Mouse (Mus musculus) kidney, embryonic 14.5 days (tissue): ENCODE results near the gene F11. TPM values are rescaled to one million over a fixed set of nuclear protein-coding genes. Genes with fewer than 3 reads are reported as not detected.

ENCODE experiments used
- ATAC-seq: fragments of 200-750 bp; cut with Nextera tagmentation; 2 replicates; pipeline ENCODE4 v1.8.0; 2017; ENCODE audit warnings: moderate number of reproducible peaks, mild to moderate bottlenecking, moderate TSS enrichment, moderate library complexity; ENCODE audit not compliant: low FRiP score, low TSS enrichment
- H3K27ac ChIP-seq: fragments of 300-500 bp; sonication (generic); 2 replicates; pipeline ENCODE4 v1.5.1; 2014; ENCODE audit warnings: low read depth, mild to moderate bottlenecking, low read length, moderate library complexity, mixed read lengths
- H3K27me3 ChIP-seq: fragments of 300-500 bp; sonication (generic); 2 replicates; pipeline ENCODE4 v1.6.1; 2014; ENCODE audit warnings: mild to moderate bottlenecking, low read length; ENCODE audit not compliant: control insufficient read depth, insufficient read depth
- H3K36me3 ChIP-seq: fragments of 300-500 bp; sonication (generic); 2 replicates; pipeline ENCODE4 v1.6.1; 2014; ENCODE audit warnings: low read length, mixed read lengths; ENCODE audit not compliant: control insufficient read depth, insufficient read depth
- H3K4me1 ChIP-seq: fragments of 300-500 bp; sonication (generic); 2 replicates; pipeline ENCODE4 v1.6.1; 2014; ENCODE audit warnings: low read length, mixed read lengths; ENCODE audit not compliant: control insufficient read depth, insufficient read depth
- H3K4me2 ChIP-seq: fragments of 300-500 bp; sonication (generic); replicated peaks from 2 replicates; pipeline ENCODE4 v1.6.1; 2014; ENCODE audit warnings: low read depth, mild to moderate bottlenecking, low read length
- H3K4me3 ChIP-seq: fragments of 300-500 bp; sonication (generic); 2 replicates; pipeline ENCODE4 v1.5.1; 2014; ENCODE audit warnings: mild to moderate bottlenecking, low read length
- H3K9ac ChIP-seq: fragments of 300-500 bp; sonication (generic); 2 replicates; pipeline ENCODE4 v1.6.1; 2014; ENCODE audit warnings: low read depth, mild to moderate bottlenecking, low read length, moderate library complexity
- H3K9me3 ChIP-seq: fragments of 300-500 bp; sonication (generic); 2 replicates; pipeline ENCODE4 v1.6.1; 2016; ENCODE audit warnings: low read length; ENCODE audit not compliant: control insufficient read depth
- whole genome bisulfite sequencing: fragments of 180-500 bp; shearing (Covaris S2); extraction: QIAGEN DNeasy Blood & Tissue Kit; methylation state at CpG from one replicate; pipeline ENCODE4 v1.1.7; 2014; 5-methylcytosine and 5-hydroxymethylcytosine counted together
- polyA plus RNA-seq: library from polyadenylated mRNA; unstranded; fragments of >200 nt; fragmentation: Nextera tagmentation; extraction: Ambion mirVana; gene quantifications from 2 replicates; pipeline ENCODE4 v1.2.1, GENCODE M21; 2014

F11 gene
- polyA plus RNA-seq, 1 experiment from 2014 or later, result not detected

DNA sequence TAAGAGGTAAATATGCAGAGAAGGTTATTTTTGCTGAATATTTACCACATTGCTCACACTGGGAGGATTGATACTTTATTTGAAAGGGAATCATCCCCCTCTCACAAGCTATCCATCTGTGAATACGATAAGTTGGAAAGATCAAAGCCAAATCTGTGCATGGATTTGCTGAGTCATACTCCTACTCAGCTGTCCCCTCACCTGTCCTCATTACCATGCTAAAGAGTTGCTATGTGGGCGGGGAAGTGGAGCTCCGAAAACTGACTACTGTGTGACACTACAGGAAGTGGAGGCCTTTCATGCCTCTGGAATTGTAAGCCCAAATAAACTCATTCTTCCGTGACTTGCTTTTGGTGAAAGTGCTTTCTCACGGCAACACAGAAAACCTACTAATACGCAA is 26.6 kb downstream of the F11 start:
- no peaks in the 10 kb centered on the region for H3K36me3 ChIP-seq
- 81% methylated on average over 6 of the region's 6 CpGs for WGBS
- no peaks in the 10 kb centered on the region for H3K27me3 ChIP-seq
- H3K4me1 ChIP-seq, result no peaks in the 10 kb centered on the region
- H3K4me3 ChIP-seq, result no peak overlapping the region
- no peak overlapping the region for H3K4me2 ChIP-seq
- H3K9ac ChIP-seq, result no peak overlapping the region
- no peak for ATAC-seq
- no peak overlapping the region for H3K27ac ChIP-seq
- no peaks in the 10 kb centered on the region for H3K9me3 ChIP-seq

DNA sequence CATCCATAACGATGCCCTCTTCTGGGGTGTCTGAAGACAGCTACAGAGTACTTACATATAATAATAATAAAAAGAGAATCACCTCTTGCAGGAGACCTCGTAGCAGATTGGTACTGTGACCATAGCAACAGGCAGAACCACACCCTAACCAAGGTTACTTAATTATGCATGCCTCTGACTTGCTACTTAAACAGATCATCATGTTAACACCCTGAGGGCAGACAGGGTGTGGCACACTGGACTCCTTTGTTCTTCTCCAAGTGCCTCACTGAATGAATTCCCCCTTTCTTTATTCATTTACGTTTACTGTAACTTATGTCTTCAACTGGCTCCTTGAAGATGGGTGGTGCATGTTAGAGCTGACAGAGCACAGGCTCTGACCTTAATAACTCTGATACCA is 28.6 kb downstream of the F11 start:
- Histone ChIP-seq H3K27me3 (no peaks in the 10 kb centered on the region), H3K4me2 (no peak overlapping the region), H3K4me1 (no peaks in the 10 kb centered on the region), H3K9me3 (no peaks in the 10 kb centered on the region), H3K9ac (no peak overlapping the region), H3K4me3 (no peak overlapping the region), H3K36me3 (no peaks in the 10 kb centered on the region), H3K27ac (no peak overlapping the region)
- no peak for ATAC-seq
- WGBS, result 68% methylated on average over 3 of the region's 3 CpGs

- no peaks in the 10 kb centered on the region for H3K36me3 ChIP-seq
- no peak overlapping the region for H3K27ac ChIP-seq
- no peaks in the 10 kb centered on the region for H3K27me3 ChIP-seq
- H3K9me3 ChIP-seq, result no peaks in the 10 kb centered on the region
- WGBS, result 46% methylated on average over 6 of the region's 6 CpGs
- no peak overlapping the region for H3K4me2 ChIP-seq
- no peak for ATAC-seq
- no peak overlapping the region for H3K9ac ChIP-seq
- no peaks in the 10 kb centered on the region for H3K4me1 ChIP-seq
- no peak overlapping the region for H3K4me3 ChIP-seq
Measured at GRCm38 (mm10) chr8:45202476-45202875, 59.4 kb downstream of the F11 start.

- ATAC-seq, result no peak
- Histone ChIP-seq H3K36me3 (no peaks in the 10 kb centered on the region), H3K4me1 (no peaks in the 10 kb centered on the region), H3K27me3 (no peaks in the 10 kb centered on the region), H3K4me3 (no peak overlapping the region), H3K27ac (no peak overlapping the region), H3K9ac (no peak overlapping the region), H3K4me2 (no peak overlapping the region), H3K9me3 (no peaks in the 10 kb centered on the region)
- 76% methylated on average over 5 of the region's 5 CpGs for WGBS
Measured at GRCm38 (mm10) chr8:45201605-45202004, 60.2 kb downstream of the F11 start.

GRCm38 (mm10) chr8:45197294-45197693 is 64.5 kb downstream of the F11 start:
- ATAC-seq, result no peak
- WGBS, result 86% methylated on average over 5 of the region's 5 CpGs
- H3K4me1 ChIP-seq, result no peaks in the 10 kb centered on the region
- H3K4me3 ChIP-seq, result no peak overlapping the region
- H3K27me3 ChIP-seq, result no peaks in the 10 kb centered on the region
- H3K36me3 ChIP-seq, result no peaks in the 10 kb centered on the region
- no peak overlapping the region for H3K4me2 ChIP-seq
- no peaks in the 10 kb centered on the region for H3K9me3 ChIP-seq
- H3K27ac ChIP-seq, result no peak overlapping the region
- H3K9ac ChIP-seq, result no peak overlapping the region

DNA sequence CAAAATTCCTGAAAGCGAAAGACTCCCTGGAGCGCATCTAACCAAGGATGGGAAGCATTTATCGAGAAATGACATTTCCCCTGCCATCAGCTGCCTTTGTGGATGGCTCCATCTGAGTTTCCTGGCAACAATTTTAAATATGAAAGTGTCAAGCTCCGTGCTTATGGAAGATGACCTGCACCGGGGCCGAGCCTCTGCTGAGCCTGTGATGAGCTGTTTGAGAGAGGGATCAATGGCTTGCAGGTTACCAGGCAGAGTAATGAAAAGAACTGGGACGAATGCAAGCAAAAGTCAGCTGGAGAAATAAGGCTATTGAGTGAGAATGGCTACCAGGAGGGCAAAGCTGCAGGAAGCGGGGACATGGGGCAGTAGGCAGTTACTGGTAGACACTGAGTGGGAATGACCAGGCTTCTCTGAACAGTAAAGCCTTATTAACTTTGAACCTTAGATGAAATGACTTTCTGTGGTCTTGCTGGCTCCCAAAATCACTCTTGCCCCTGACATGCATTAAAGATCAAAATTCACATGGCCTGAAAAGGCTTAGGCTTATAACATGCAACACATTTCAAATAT is 65.8 kb downstream of the F11 start:
- H3K27me3 ChIP-seq, result no peaks in the 10 kb centered on the region
- H3K27ac ChIP-seq, result no peak overlapping the region
- H3K4me2 ChIP-seq, result no peak overlapping the region
- no peak overlapping the region for H3K9ac ChIP-seq
- ATAC-seq, result no peak
- H3K36me3 ChIP-seq, result no peaks in the 10 kb centered on the region
- no peak overlapping the region for H3K4me3 ChIP-seq
- WGBS, result 84% methylated on average over 8 of the region's 8 CpGs
- no peaks in the 10 kb centered on the region for H3K9me3 ChIP-seq
- no peaks in the 10 kb centered on the region for H3K4me1 ChIP-seq

Other genes starting within 250 kb of the F11 start
- gene Mtnr1a, start 192.9 kb downstream of the F11 start, polyA plus RNA-seq, result not detected in 2 replicates
- gene Klkb1, start 32.8 kb upstream of the F11 start, polyA plus RNA-seq, result 0.05 TPM in 1 of 2 replicates, not detected in the other
- gene Gm45753, start 46.4 kb upstream of the F11 start, polyA plus RNA-seq, result 0.10 TPM in 1 of 2 replicates, not detected in the other
- gene Cyp4v3, start 71.2 kb upstream of the F11 start, polyA plus RNA-seq, result 0.83 and 1.2 TPM in 2 replicates
- gene Fam149a, start 120.3 kb upstream of the F11 start, polyA plus RNA-seq, result 47.5 and 62.8 TPM in 2 replicates
- gene Tlr3, start 149.0 kb upstream of the F11 start, polyA plus RNA-seq, result 2.1 and 3.8 TPM in 2 replicates
- 36.2 and 54.8 TPM in 2 replicates for gene Sorbs2, start 245.8 kb upstream of the F11 start, polyA plus RNA-seq